Mouse (Mus musculus) megakaryocyte progenitor cell, adult 5-6 weeks (primary cell): Measurements from ENCODE around the gene Fbxo30. TPM values are rescaled to one million over a fixed set of nuclear protein-coding genes. Genes with fewer than 3 reads are reported as not detected.

Source experiments
- ATAC-seq: replicated peaks from 2 replicates; pipeline ENCODE4 v1.8.0; 2016; ENCODE audit warnings: mild to moderate bottlenecking, moderate TSS enrichment, inconsistent platforms; ENCODE audit not compliant: poor library complexity
- total RNA-seq, 2 experiments: library from RNA; stranded (forward) in 1 of 2; stranded (reverse) in 1 of 2; fragments of 157-497, 149-512 nt in 1 of 2; fragments of 200-1000 nt in 1 of 2; gene quantifications; 2 replicates each; pipeline versions ENCODE4 v1.2.3 to v1.2.4; 2015 to 2017

Fbxo30 gene
- total RNA-seq, 2 experiments from 2014 or later: 9.6 to 13.3 TPM

GRCm38 (mm10) chr10:11319446-11319970 is 38.4 kb downstream of the Fbxo30 start:
- peak; percentile 61 for ATAC-seq

- no peak for ATAC-seq
Observed at GRCm38 (mm10) chr10:11322316-11322715, 41.2 kb downstream of the Fbxo30 start.

GRCm38 (mm10) chr10:11323202-11323898 is 42.2 kb downstream of the Fbxo30 start:
- peak; percentile 92 for ATAC-seq

- ATAC-seq: no peak
Observed at GRCm38 (mm10) chr10:11326526-11326925, 45.4 kb downstream of the Fbxo30 start.

- ATAC-seq: peak; percentile 90
Observed at GRCm38 (mm10) chr10:11343205-11344141, 62.3 kb downstream of the Fbxo30 start, which contains the start of gene Epm2a. Epm2a (plus strand) TSS chr10:11343404.

GRCm38 (mm10) chr10:11344536-11345468 is 63.7 kb downstream of the Fbxo30 start:
- peak; percentile 30 for ATAC-seq

Other genes starting within 250 kb of the Fbxo30 start
- gene Grm1, start 199.0 kb upstream of the Fbxo30 start, total RNA-seq (2015): 0.05 TPM in 1 of 2 replicates, not detected in the other
- not detected in 2 replicates for gene Grm1, start 199.0 kb upstream of the Fbxo30 start, total RNA-seq (2017)
- gene Shprh, start 131.9 kb upstream of the Fbxo30 start, total RNA-seq (2015): 14.8 and 17.5 TPM in 2 replicates
- 17.8 and 23.7 TPM in 2 replicates for gene Shprh, start 131.9 kb upstream of the Fbxo30 start, total RNA-seq (2017)
- 2.3 TPM in 2 replicates for gene Epm2a, start 62.1 kb downstream of the Fbxo30 start, total RNA-seq (2015)
- gene Epm2a, start 62.1 kb downstream of the Fbxo30 start, total RNA-seq (2017): 5.4 TPM in 2 replicates